Mouse (Mus musculus) testis, adult 2 months (tissue): ENCODE measurements around the gene Ddx59.

Source experiments
- CTCF ChIP-seq: fragments of 200-500 bp; IDR thresholded peaks from 2 replicates; pipeline ENCODE4 v1.5.1; 2012; ENCODE audit warnings: low read depth, mild to moderate bottlenecking, inconsistent platforms, low read length, moderate library complexity; ENCODE audit not compliant: control insufficient read depth, insufficient read depth, insufficient replicate concordance
- POLR2A ChIP-seq: fragments of 200-500 bp; IDR thresholded peaks from 2 replicates; pipeline ENCODE4 v1.6.1; 2012; ENCODE audit warnings: low read depth, mild to moderate bottlenecking, inconsistent platforms, low read length, moderate library complexity; ENCODE audit not compliant: control insufficient read depth

GRCm38 (mm10) chr1:136447338-136447737 lies 32.3 kb downstream of the Ddx59 start:
- TF ChIP-seq CTCF (no peak), POLR2A (no peak)
